Mouse (Mus musculus) adrenal gland, postnatal 14 days (tissue): ENCODE measurements at regions not wholly inside any gene's neighbourhood (a gene's known extent, or its start where the extent isn't known, plus 50 kb on each side); places are given as distances from the start of the nearest gene placed in this dataset.

Source experiments
- DNase-seq: peaks from one replicate; pipeline ENCODE4 v3.0.0; 2021; ENCODE audit warnings: mixed read lengths

DNA sequence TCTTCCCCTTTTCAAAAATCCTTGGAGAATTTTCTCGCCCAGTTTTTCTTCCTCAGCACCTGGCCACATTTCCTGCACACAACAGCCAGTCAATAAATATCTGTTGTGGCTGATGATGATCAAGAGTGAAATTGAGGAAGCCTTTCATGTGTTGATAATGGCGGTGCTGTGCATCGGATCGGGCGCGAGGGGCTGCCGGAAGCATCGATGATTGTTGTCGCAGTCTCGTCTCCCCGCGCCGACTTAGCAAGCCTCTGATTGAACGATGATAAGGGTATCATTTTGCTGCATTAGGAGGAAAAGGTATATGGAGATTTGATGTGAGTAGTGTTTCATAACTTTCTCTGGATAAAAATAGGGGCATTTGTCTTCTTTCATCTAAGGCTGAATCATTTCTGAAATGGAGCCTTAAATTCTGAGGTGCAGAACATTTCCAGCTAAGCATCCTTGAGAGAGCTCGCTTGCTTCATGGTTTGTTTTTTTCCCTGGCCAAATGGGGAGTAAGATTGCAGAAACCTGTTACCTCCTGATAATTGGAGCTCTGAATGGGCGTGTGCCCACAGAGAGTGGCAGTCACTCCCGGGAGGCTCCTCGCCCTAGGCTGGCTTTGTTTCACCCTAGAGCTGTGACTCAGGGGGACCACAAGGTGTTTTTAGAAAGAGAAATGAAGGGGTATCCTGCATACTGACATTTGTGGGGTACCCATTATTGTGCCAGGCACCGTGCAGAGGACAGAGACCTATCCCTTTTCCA lies 94.8 kb upstream of the Podxl start:
- DNase-seq: no peak

GRCm38 (mm10) chr6:31650791-31651476 lies 87.2 kb upstream of the Podxl start:
- no peak for DNase-seq

DNA sequence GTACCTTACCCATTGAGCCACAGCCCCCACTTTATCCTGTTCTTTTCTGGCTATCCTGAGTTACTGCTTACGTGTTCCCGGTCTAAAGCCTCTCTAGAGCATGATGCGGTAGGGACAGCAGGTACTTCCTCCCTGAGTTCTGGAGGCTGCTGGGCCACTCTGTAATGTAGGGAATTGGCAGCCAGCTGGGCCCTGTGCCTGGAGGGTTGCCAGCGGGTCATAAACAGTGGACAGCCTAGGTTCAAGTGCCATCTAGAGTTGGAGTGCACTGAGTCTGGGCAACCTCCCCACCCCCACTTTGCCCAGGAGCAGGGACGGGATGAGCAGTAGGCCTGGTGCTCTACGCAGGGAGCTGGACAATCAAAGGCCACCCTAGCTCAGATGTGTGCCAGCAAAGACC lies 81.5 kb upstream of the Podxl start:
- no peak for DNase-seq

DNA sequence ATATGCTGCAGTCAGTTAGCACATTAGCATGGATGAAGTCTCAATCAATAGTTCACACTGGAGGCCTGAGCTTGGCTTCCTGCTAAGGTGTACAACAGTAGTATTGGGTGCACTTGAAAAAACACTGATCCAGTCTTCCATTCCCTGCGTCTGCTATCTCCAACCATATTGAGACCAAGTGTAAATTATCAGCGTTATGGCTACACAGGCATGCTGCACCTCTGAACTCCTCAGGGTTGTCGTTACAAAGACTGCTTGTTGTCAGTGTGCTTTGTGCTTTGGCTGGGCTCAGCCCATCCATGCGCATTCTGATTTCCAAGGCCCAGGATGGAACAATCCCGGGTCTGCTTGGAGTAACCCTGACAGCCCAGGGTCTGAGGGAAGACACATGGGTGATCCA lies 80.7 kb upstream of the Podxl start:
- DNase-seq: no peak

DNA sequence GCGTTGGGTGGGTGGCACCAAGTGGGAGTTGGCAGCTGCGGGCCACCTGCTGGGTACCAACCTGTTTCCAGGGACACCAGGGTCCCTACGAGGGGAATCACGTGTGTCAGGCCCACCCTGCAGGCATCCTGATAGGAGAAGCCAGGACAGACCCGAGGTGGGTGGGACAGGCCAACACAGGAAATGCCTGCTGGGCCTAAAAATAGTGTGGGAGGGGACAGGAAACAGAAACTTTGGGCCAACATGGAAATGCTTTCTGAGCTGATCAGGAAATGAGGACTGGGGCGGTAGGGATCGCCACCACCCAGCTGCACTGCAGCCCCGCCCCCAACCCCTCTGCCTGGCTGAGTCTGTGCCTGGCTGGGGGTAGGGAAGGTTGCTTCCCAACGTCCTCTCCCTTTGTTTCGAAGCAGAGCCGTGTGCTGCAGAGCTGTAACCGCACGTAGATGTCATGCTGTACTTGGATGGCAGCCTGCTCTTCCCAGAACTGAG lies 78.7 kb upstream of the Podxl start:
- DNase-seq: peak; percentile 75

DNA sequence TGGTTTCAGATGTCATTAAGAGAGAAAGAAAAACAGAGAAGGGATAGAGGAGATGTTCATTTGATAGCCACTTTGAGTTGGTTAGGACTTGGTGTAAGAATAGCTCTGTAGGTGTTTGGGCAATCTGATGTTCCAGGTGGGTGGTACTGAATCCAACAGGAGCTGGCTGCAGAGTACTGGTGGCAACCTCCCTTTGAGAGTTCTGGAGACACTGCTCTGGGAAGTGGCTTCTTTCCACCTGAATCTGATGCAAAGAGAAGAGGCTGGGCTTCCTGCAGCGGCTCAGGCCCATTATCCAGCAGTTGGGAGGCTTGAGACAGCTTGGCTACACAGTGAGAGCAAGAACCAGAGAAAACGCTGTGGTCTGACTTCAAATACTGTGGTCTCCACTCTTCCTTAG lies 77.0 kb upstream of the Podxl start:
- DNase-seq: no peak

DNA sequence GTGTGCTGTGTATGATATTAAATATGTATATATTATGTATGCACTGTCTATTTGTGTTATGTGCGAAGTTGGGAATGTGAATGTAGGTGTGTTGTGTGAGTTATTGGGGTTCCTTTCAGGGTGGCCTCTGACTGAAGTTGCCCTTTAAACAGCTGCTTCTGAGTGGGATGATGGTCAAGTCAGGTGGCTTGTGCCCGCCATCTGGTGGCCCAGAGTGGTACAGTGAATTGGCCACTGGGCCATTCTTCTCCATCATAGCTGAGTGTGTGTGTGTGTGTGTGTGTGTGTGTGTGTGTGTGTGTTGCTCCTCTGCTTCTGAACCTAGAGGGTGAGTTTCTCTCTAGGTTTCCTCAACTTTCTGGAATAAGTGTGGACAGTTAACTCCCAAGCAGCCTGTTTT lies 75.7 kb upstream of the Podxl start:
- peak; percentile 82 for DNase-seq

GRCm38 (mm10) chr6:31638434-31639220 lies 74.8 kb upstream of the Podxl start:
- no peak for DNase-seq

- DNase-seq: no peak
Measured at GRCm38 (mm10) chr6:31637371-31638052, 73.7 kb upstream of the Podxl start.

GRCm38 (mm10) chr6:31636954-31637353 lies 73.2 kb upstream of the Podxl start:
- no peak for DNase-seq

DNA sequence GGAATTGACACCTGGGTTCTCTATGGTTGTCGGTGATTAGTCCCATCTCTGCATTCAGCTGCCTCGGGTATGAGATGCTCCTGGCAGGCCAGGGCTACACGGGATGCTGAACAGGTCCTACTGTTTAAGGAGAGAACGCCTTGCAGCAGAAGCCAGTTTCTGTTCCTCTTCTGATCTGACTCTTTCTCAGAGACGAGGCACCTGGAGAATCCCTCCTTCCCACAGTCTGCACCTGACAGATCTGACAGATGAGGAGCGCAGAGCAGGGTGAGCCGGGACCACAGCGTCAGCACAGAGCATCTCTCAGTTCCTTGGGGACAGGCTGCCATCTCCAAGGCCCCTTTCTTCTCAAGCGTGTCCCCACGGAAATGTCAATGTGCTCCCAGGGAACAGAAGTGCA lies 68.7 kb upstream of the Podxl start:
- no peak for DNase-seq

GRCm38 (mm10) chr6:31630009-31630408 lies 66.2 kb upstream of the Podxl start:
- DNase-seq: no peak

- DNase-seq: no peak
Measured at GRCm38 (mm10) chr6:31627912-31628311, 64.1 kb upstream of the Podxl start.

DNA sequence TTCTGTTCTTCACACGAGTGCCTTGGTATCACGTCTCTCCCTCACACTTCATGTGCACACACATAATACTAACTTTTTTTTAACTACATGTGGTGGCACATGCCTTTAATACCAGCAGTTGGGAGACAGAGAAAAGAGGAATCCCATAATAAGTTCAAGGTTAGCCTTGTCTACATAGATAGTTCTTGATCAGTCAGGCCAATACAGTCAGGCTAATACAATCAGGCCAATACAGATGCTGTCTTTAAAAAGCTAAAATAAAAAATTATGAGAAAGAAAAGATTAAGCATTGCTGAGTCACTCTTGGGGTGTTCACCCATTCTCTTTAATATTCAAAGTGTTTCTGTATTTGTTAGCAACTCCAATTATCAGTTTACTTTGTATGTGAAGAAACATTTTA lies 61.3 kb upstream of the Podxl start:
- no peak for DNase-seq

GRCm38 (mm10) chr6:31624374-31624773 lies 60.6 kb upstream of the Podxl start:
- DNase-seq: no peak

DNA sequence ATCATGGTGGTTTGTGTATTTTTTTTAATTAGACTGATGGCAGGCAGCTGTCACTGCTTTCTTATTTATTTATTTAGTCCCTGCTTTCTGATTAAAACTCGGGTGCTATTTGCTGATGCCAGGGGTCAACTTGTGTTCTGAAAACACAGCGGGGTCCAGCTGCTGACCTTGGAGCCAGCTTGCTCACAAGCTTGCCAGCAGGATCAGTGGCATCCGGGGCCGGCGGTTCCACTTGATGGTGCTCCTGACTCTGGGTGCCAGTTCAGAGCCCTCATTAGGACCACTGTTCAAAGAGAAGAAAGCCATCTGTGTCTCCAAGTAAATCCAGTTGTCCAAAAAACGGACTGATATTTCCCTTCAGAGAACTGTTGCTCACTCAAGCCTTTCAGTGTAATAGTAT lies 57.2 kb upstream of the Podxl start:
- no peak for DNase-seq

DNA sequence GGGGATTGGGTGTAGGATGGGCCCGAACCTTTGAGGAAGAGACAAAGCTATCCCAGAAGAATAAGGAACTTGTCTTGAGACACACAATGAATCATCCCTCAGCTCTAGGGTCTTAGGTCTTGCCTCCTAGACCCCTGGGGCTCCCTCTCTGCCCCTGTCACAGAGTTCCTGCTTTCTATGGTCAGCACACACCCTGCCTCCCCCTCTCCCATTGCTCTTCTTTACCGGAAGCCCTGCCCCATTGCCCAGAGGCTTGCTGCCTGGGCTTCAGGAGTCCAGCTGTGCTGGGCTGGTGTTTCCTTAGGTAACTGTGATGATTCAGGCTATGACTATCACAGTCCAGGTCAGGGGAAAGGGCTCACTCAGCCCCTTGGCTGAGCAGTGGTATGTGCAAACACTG lies 55.1 kb upstream of the Podxl start:
- no peak for DNase-seq

DNA sequence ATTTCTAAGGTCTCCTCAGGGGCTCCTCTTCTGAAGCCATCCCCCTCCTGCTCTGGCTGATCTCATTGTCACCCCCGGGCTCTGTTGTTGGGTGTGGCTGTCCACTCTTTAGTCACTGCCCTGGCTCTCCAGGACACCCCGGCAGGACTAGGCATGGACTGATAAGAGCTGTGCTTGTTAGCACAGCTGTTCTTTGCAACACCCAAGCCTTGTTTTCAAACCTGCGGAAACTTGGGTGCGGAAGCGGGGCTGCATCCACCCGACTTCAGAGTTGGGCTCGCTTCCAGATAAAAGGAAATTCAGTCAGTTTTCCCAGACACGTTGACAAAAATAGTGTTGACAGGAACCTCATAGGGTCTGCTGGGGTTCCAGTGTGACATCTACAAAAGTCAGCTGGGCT lies 53.6 kb upstream of the Podxl start:
- peak; percentile 19 for DNase-seq

GRCm38 (mm10) chr6:31615426-31615970 lies 51.7 kb upstream of the Podxl start:
- no peak for DNase-seq

DNA sequence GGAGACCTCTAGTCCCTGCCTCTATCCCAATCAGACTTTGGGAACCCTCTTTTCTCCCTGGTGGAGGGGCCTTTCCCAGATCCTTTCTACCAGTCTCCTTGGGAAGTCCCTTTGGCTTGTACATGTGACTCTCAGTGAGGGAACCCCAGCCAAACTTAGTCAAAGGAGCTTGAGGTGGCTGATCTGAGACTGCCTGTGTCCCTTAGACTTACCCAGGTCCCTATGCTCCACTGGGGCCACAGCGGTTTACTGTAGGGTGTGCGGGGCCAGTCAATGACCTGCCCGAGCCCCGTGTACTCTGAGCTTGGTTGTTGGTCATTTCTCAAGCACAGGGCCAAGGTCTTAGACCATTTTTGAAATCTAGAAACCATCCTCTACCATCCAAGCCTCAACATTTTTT lies 50.8 kb upstream of the Podxl start:
- no peak for DNase-seq

- DNase-seq: no peak
Measured at GRCm38 (mm10) chr6:31613590-31614319, 50.0 kb upstream of the Podxl start.
